Mouse (Mus musculus): ENCODE results near the gene Spred1. TPM values are rescaled to one million over a fixed set of nuclear protein-coding genes. Genes with fewer than 3 reads are reported as not detected.

Gene Spred1
- polyA plus RNA-seq, 1 experiment: 1.8 TPM

Other genes with a start within 250 kb of the Spred1 start
- gene Tmco5, start 242.7 kb upstream of the Spred1 start, polyA plus RNA-seq (2012; rRNA removed): not detected in 2 replicates
- gene Fam98b, start 128.4 kb downstream of the Spred1 start, polyA plus RNA-seq (2012; rRNA removed): 6.6 and 7.1 TPM in 2 replicates
- gene Rasgrp1, start 221.6 kb downstream of the Spred1 start, polyA plus RNA-seq (2012; rRNA removed): 1.7 and 2.9 TPM in 2 replicates

All from large intestine, adult 2 months (tissue).